8 mouse cellular contexts compared by ENCODE assay signal in genomic region chr2:27678836-27679480, GRCm38 (mm10). TPM values are rescaled to one million over a fixed set of nuclear protein-coding genes. Genes with fewer than 3 reads are reported as not detected.
DNase-seq lines count a peak whose midpoint lies in the region; ATAC-seq and TF ChIP-seq lines count a peak whose summit lies in the region.

No protein-coding gene starts in this region.

- H3K4me1 ChIP-seq in heart, adult 2 months (ENCODE audit: control insufficient read depth, insufficient read depth, low read length) = peaks cover 41% of the 10 kb centered on the region
- H3K4me1 ChIP-seq in heart, embryonic 10.5 days = peaks cover 85% of the 10 kb centered on the region
- peaks cover 76% of the 10 kb centered on the region for H3K4me1 ChIP-seq in kidney, embryonic 15.5 days
- peaks cover 46% of the 10 kb centered on the region for H3K4me1 ChIP-seq in midbrain, embryonic 15.5 days

- H3K79me2 ChIP-seq in heart, adult 2 months (replicated peaks; ENCODE audit: control insufficient read depth, insufficient read depth, low read length) = peaks cover 8% of the 10 kb centered on the region

- 0 out of 2 replicates have a peak, but pooled peaks have one; percentile 8 for TF ChIP-seq EP300 in heart, adult 2 months (IDR thresholded peaks at IDR 0.05; ENCODE audit: insufficient read depth, low read depth, low read length)

- H3K36me3 ChIP-seq in heart, adult 2 months (ENCODE audit: control insufficient read depth, insufficient read depth, low read length) = no peaks in the 10 kb centered on the region
- H3K36me3 ChIP-seq in heart, embryonic 10.5 days = no peaks in the 10 kb centered on the region
- no peaks in the 10 kb centered on the region for H3K36me3 ChIP-seq in kidney, embryonic 15.5 days
- H3K36me3 ChIP-seq in midbrain, embryonic 15.5 days (replicated peaks) = no peaks in the 10 kb centered on the region

- DNase-seq in heart, adult 2 months = peak; percentile 53 to 57
- no peak for DNase-seq in heart, adult 9 months (ENCODE audit: low spot score in 2 of 2)
- no peak for DNase-seq in heart, embryonic 10.5 days (ENCODE audit: low spot score)
- DNase-seq in layer of hippocampus, adult 18-20 months (ENCODE audit: low spot score in 2 of 2) = no peak
- DNase-seq in B cell, adult 2 months = no peak
- DNase-seq in thymus, postnatal 14 days = no peak

- WGBS in heart, adult 2 months = 26% methylated on average over 7 of the region's 7 CpGs
- 31% methylated on average over 7 of the region's 7 CpGs for WGBS in heart, embryonic 10.5 days
- WGBS in kidney, embryonic 15.5 days = 65% methylated on average over 7 of the region's 7 CpGs
- WGBS in midbrain, embryonic 15.5 days = 19% methylated on average over 7 of the region's 7 CpGs

- no peak for TF ChIP-seq POLR2A in heart, adult 2 months (IDR thresholded peaks at IDR 0.05; ENCODE audit: insufficient read depth, low read depth, low read length)

- no peak for TF ChIP-seq CTCF in heart, adult 2 months (IDR thresholded peaks at IDR 0.05)

- no peaks in the 10 kb centered on the region for H3K9me3 ChIP-seq in heart, embryonic 10.5 days
- no peaks in the 10 kb centered on the region for H3K9me3 ChIP-seq in kidney, embryonic 15.5 days (replicated peaks)
- H3K9me3 ChIP-seq in midbrain, embryonic 15.5 days = no peaks in the 10 kb centered on the region

- H3K4me2 ChIP-seq in kidney, embryonic 15.5 days = peak overlapping the region; percentile 91
- H3K4me2 ChIP-seq in midbrain, embryonic 15.5 days = peak overlapping the region; percentile 97

- H3K27me3 ChIP-seq in heart, adult 2 months (ENCODE audit: control insufficient read depth, insufficient read depth, low read length) = no peaks in the 10 kb centered on the region
- H3K27me3 ChIP-seq in heart, embryonic 10.5 days (ENCODE audit: insufficient read depth, poor library complexity, severe bottlenecking) = peaks cover 22% of the 10 kb centered on the region
- H3K27me3 ChIP-seq in kidney, embryonic 15.5 days = peaks cover 13% of the 10 kb centered on the region
- no peaks in the 10 kb centered on the region for H3K27me3 ChIP-seq in midbrain, embryonic 15.5 days (replicated peaks)

- ATAC-seq in kidney, embryonic 15.5 days (replicated peaks; ENCODE audit: low FRiP score) = no peak
- no peak for ATAC-seq in midbrain, embryonic 15.5 days (replicated peaks)

- H3K4me3 ChIP-seq in heart, adult 2 months = peak overlapping the region; percentile 92
- peak overlapping the region; percentile 98 for H3K4me3 ChIP-seq in heart, embryonic 10.5 days
- peak overlapping the region; percentile 91 for H3K4me3 ChIP-seq in kidney, embryonic 15.5 days (replicated peaks)
- H3K4me3 ChIP-seq in midbrain, embryonic 15.5 days = no peak overlapping the region

- intact Hi-C loops in heart, adult 2 months (cut with DNase I) = loop anchor here (5.0 kb wide), 3 partner anchors 82 to 127 kb away; no protein-coding TSS in a partner anchor

- peak overlapping the region; percentile 63 for H3K9ac ChIP-seq in heart, adult 2 months (ENCODE audit: low read depth, low read length)
- H3K9ac ChIP-seq in kidney, embryonic 15.5 days = peak overlapping the region; percentile 95; the same call in 1 of the 2 replicates
- no peak overlapping the region for H3K9ac ChIP-seq in midbrain, embryonic 15.5 days

- peak overlapping the region; percentile 87 for H3K27ac ChIP-seq in heart, adult 2 months
- H3K27ac ChIP-seq in heart, embryonic 10.5 days = peak overlapping the region; percentile 98
- H3K27ac ChIP-seq in kidney, embryonic 15.5 days = peak overlapping the region; percentile 58; the same call in 1 of the 2 replicates
- H3K27ac ChIP-seq in midbrain, embryonic 15.5 days = no peak overlapping the region

RNA-seq across cellular contexts. Expression of gene Rxra, which starts 2.7 kb away (rescaled TPM):
- 10 to 100 TPM; 45.1 to 52.0 TPM for total RNA-seq in heart, adult 2 months (2021)
- polyA plus RNA-seq in heart, adult 2 months (2012; rRNA removed) = 42.7 and 52.6 TPM in 2 replicates
- 6.4 and 8.0 TPM in 2 replicates for polyA plus RNA-seq in heart, embryonic 10.5 days (2016; fragmentation: Nextera tagmentation; extraction: Ambion mirVana)
- 9.6 and 10.4 TPM in 2 replicates for polyA plus RNA-seq in kidney, embryonic 15.5 days (2015; fragmentation: Nextera tagmentation; extraction: Ambion mirVana)
- polyA plus RNA-seq in midbrain, embryonic 15.5 days (2015; fragmentation: Nextera tagmentation; extraction: Ambion mirVana) = 3.1 and 4.1 TPM in 2 replicates
- total RNA-seq in layer of hippocampus, adult 18-20 months (2021) = 10 to 100 TPM; 31.0 to 35.1 TPM

Comparison
In these comparisons a context has a peak if more than half of its experiments do, and no peak if none do; other contexts are left out.
1. DNase-seq: peak in heart, adult 2 months (2 of 2); none in heart, adult 9 months (0 of 2), heart, embryonic 10.5 days (single experiment), layer of hippocampus, adult 18-20 months (0 of 2), B cell, adult 2 months (0 of 2) and thymus, postnatal 14 days (single experiment).